Mouse (Mus musculus) CH12.LX (cell line): ENCODE measurements around the gene Hipk2.
A peak's percentile ranks its signal among the peaks of the same experiment; 100 is the strongest.

ENCODE experiments used
- CTCF ChIP-seq, 2 experiments: IDR thresholded peaks in 1 of 2; conservative IDR thresholded peaks in 1 of 2; 2 replicates each; pipeline ENCODE4 v1.5.1; 2011 to 2012; ENCODE audit warnings: low read depth in 2 of 2, low read length in 2 of 2, improper control_type of control experiment in 1 of 2, inconsistent platforms in 1 of 2, mild to moderate bottlenecking in 1 of 2, moderate library complexity in 1 of 2
- EP300 ChIP-seq: IDR thresholded peaks from 2 replicates; pipeline ENCODE4 v1.6.1; 2011; ENCODE audit warnings: low read length, improper control_type of control experiment
- JUND ChIP-seq: conservative IDR thresholded peaks from 2 replicates; pipeline ENCODE4 v1.6.1; 2011; ENCODE audit warnings: low read depth, low read length, improper control_type of control experiment
- KAT2A ChIP-seq: IDR thresholded peaks from 2 replicates; pipeline ENCODE4 v1.6.1; 2012; ENCODE audit warnings: low read length, improper control_type of control experiment, inconsistent platforms; ENCODE audit not compliant: insufficient replicate concordance
- MXI1 ChIP-seq: IDR thresholded peaks from 2 replicates; pipeline ENCODE4 v1.6.1; 2011; ENCODE audit warnings: mild to moderate bottlenecking, low read depth, low read length, improper control_type of control experiment
- POLR2A ChIP-seq: IDR thresholded peaks from 2 replicates; pipeline ENCODE4 v1.6.1; 2011; ENCODE audit warnings: low read depth, mild to moderate bottlenecking, improper control_type of control experiment, low read length

- TF ChIP-seq CTCF (conservative IDR thresholded peaks at IDR 0.05 in 1 of 2, IDR thresholded peaks at IDR 0.05 in 1 of 2; ENCODE audit: low read depth in 2 of 2, low read length in 2 of 2) = no peak
- no peak for TF ChIP-seq KAT2A
- no peak for TF ChIP-seq POLR2A
- peak; percentile 44; the same call in 1 of the 2 replicates for TF ChIP-seq MXI1
- TF ChIP-seq EP300 = peak; percentile 86
- TF ChIP-seq JUND = peak; percentile 44; the same call in 1 of the 2 replicates
These were observed 165.5 kb downstream of the Hipk2 start for GRCm38 (mm10) chr6:38710449-38710848.
